Mouse (Mus musculus): ENCODE results near the gene Ap3b2. TPM values are rescaled to one million over a fixed set of nuclear protein-coding genes. Genes with fewer than 3 reads are reported as not detected.

Ap3b2 gene
- total and polyA plus RNA-seq, 3 experiments: not detected

DNA sequence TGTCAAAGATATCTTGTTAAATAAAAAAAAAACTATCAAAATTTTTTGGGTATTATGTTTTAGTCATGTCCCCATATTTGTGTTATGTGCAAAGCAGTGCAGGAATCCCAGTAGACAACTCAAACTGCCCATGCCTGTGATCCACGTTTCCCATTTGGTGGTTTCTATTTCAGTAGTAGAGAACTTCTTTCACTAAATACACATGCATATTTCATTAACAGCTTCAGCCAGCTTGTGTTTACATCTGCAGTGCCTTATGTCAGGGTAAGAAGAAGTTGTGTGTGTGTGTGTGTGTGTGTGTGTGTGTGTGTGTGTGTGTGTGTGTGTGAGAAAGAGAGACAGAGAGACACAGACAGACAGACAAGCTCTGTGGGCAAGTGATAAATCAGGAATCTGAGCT, 37.7 kb upstream of the Ap3b2 start:
- H3K79me2 ChIP-seq (replicated peaks; ENCODE audit: control insufficient read depth, extremely low read depth, insufficient read depth, poor library complexity, severe bottlenecking): peaks cover 8% of the 10 kb centered on the region
- peaks cover 24% of the 10 kb centered on the region for H3K9me3 ChIP-seq (replicated peaks; ENCODE audit: low read length)
- peaks cover 65 to 93% of the 10 kb centered on the region in 2 experiments for H3K36me3 ChIP-seq (replicated peaks in 1 of 2; ENCODE audit: control insufficient read depth in 1 of 2, insufficient read depth in 1 of 2, low read length in 1 of 2)
- no peak overlapping the region for H3K4me2 ChIP-seq (ENCODE audit: insufficient read depth, low read depth, poor library complexity, severe bottlenecking)
- H3K27me3 ChIP-seq (replicated peaks): no peaks in the 10 kb centered on the region
- in situ Hi-C loops (cut with MboI; ENCODE audit: low pct_ligation_motif_present, low pct_unique_long_range_greater_than_20kb, low sequenced_read_pairs): no loop called here
- H3K4me1 ChIP-seq (ENCODE audit: control insufficient read depth in 1 of 2, insufficient read depth in 2 of 2): peaks cover 3 to 29% of the 10 kb centered on the region in 2 experiments
- no peak for TF ChIP-seq MEF2A (IDR thresholded peaks at IDR 0.05; ENCODE audit: borderline replicate concordance, low read depth, low read length)
- TF ChIP-seq USF1 (IDR thresholded peaks at IDR 0.05; ENCODE audit: low read depth, low read length): no peak
- TF ChIP-seq SMC3 (IDR thresholded peaks at IDR 0.05; ENCODE audit: low read depth, low read length): no peak
- TF ChIP-seq CHD1 (IDR thresholded peaks at IDR 0.05; ENCODE audit: low read depth, low read length): no peak
- TF ChIP-seq ZMIZ1 (IDR thresholded peaks at IDR 0.05; ENCODE audit: low read depth, low read length): no peak
- no peak for TF ChIP-seq JUN (IDR thresholded peaks at IDR 0.05; ENCODE audit: insufficient read depth, low read depth, low read length)
- TF ChIP-seq GABPA (IDR thresholded peaks at IDR 0.05; ENCODE audit: insufficient replicate concordance, low read depth, low read length): no peak
- no peak for TF ChIP-seq MYC (IDR thresholded peaks at IDR 0.05; ENCODE audit: low read depth, low read length)
- no peak for TF ChIP-seq NRF1 (IDR thresholded peaks at IDR 0.05; ENCODE audit: low read depth, low read length)
- TF ChIP-seq BHLHE40 (IDR thresholded peaks at IDR 0.05; ENCODE audit: low read depth, low read length): no peak
- no peak for TF ChIP-seq PAX5 (IDR thresholded peaks at IDR 0.05; ENCODE audit: low read length)
- no peak for TF ChIP-seq MAFK (IDR thresholded peaks at IDR 0.05; ENCODE audit: insufficient replicate concordance, low read length)
- TF ChIP-seq ELF1 (IDR thresholded peaks at IDR 0.05; ENCODE audit: low read depth, low read length): no peak
- TF ChIP-seq ZKSCAN1 (IDR thresholded peaks at IDR 0.05; ENCODE audit: borderline replicate concordance, low read depth, low read length): no peak
- no peak for TF ChIP-seq KAT2A (IDR thresholded peaks at IDR 0.05; ENCODE audit: insufficient replicate concordance, low read length)
- TF ChIP-seq EP300 (IDR thresholded peaks at IDR 0.05; ENCODE audit: low read length): no peak
- dilution Hi-C loops (cut with MboI; ENCODE audit: extremely low pct_ligation_motif_present, extremely low pct_unique_long_range_greater_than_20kb, low sequenced_read_pairs): no loop called here
- DNase-seq (ENCODE audit: extremely low read depth): no peak
- no peak overlapping the region for H3K4me3 ChIP-seq (replicated peaks in 1 of 3; ENCODE audit: low read depth in 2 of 3, low read length in 2 of 3, poor library complexity in 1 of 3)
- no peak overlapping the region for H3K9ac ChIP-seq (ENCODE audit: insufficient read depth, low read depth)
- H3K27ac ChIP-seq (ENCODE audit: insufficient read depth, low read depth): no peak overlapping the region

DNA sequence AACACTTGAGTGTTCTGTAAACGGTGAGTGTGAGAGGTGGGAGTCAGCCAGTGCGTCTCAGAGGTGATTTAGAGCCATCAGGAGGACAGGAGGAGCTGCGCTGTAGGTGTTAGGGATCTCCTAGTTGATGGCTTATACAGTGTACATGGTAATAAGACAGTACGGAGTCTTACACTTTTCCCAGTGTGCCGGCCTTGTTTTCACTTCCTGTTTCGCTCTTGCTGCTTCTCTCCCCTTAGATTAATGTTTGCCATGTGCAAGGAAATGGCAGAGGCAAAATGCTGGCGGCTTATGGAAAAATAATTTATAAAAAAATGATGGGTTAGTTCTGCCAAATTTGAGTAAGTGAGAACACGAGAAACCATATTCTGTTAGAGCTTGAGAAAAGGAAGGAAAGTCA, 35.2 kb upstream of the Ap3b2 start:
- Histone ChIP-seq H3K27me3 (replicated peaks) (no peaks in the 10 kb centered on the region), H3K4me2 (ENCODE audit: insufficient read depth, low read depth, poor library complexity, severe bottlenecking) (no peak overlapping the region), H3K4me1 (ENCODE audit: control insufficient read depth in 1 of 2, insufficient read depth in 2 of 2) (peaks cover 10 to 46% of the 10 kb centered on the region in 2 experiments), H3K36me3 (replicated peaks in 1 of 2; ENCODE audit: control insufficient read depth in 1 of 2, insufficient read depth in 1 of 2, low read length in 1 of 2) (peaks cover 57 to 86% of the 10 kb centered on the region in 2 experiments), H3K4me3 (replicated peaks in 1 of 3; ENCODE audit: low read depth in 2 of 3, low read length in 2 of 3, poor library complexity in 1 of 3) (no peak overlapping the region), H3K9me3 (replicated peaks; ENCODE audit: low read length) (peaks cover 18% of the 10 kb centered on the region), H3K9ac (ENCODE audit: insufficient read depth, low read depth) (no peak overlapping the region), H3K79me2 (replicated peaks; ENCODE audit: control insufficient read depth, extremely low read depth, insufficient read depth, poor library complexity, severe bottlenecking) (peaks cover 30% of the 10 kb centered on the region), H3K27ac (ENCODE audit: insufficient read depth, low read depth) (no peak overlapping the region)
- TF ChIP-seq CHD1 (IDR thresholded peaks at IDR 0.05; ENCODE audit: low read depth, low read length) (no peak), BHLHE40 (IDR thresholded peaks at IDR 0.05; ENCODE audit: low read depth, low read length) (peak; percentile 21; the same call in 1 of the 2 replicates), IRF4 (IDR thresholded peaks at IDR 0.05; ENCODE audit: low read depth, low read length) (peak; percentile 79), EP300 (IDR thresholded peaks at IDR 0.05; ENCODE audit: low read length) (peak; percentile 71), E2F4 (IDR thresholded peaks at IDR 0.05; ENCODE audit: insufficient replicate concordance, low read depth, low read length) (no peak), MYC (IDR thresholded peaks at IDR 0.05; ENCODE audit: low read depth, low read length) (peak; percentile 26; the same call in 1 of the 2 replicates), ZNF384 (IDR thresholded peaks at IDR 0.05; ENCODE audit: low read depth, low read length) (0 out of 2 replicates have a peak, but pooled peaks have one; percentile 10), GABPA (IDR thresholded peaks at IDR 0.05; ENCODE audit: insufficient replicate concordance, low read depth, low read length) (no peak), NRF1 (IDR thresholded peaks at IDR 0.05; ENCODE audit: low read depth, low read length) (no peak), ELF1 (IDR thresholded peaks at IDR 0.05; ENCODE audit: low read depth, low read length) (0 out of 2 replicates have a peak, but pooled peaks have one; percentile 32), MAX (IDR thresholded peaks at IDR 0.05; ENCODE audit: low read length) (peak; percentile 17; the same call in 1 of the 2 replicates)
- dilution Hi-C loops (cut with MboI; ENCODE audit: extremely low pct_ligation_motif_present, extremely low pct_unique_long_range_greater_than_20kb, low sequenced_read_pairs): no loop called here
- peak; percentile 46 for DNase-seq (ENCODE audit: extremely low read depth)
- in situ Hi-C loops (cut with MboI; ENCODE audit: low pct_ligation_motif_present, low pct_unique_long_range_greater_than_20kb, low sequenced_read_pairs): no loop called here

All from CH12.LX (cell line).